Mouse (Mus musculus): ENCODE results near the gene Asb7. TPM values are rescaled to one million over a fixed set of nuclear protein-coding genes. Genes with fewer than 3 reads are reported as not detected.

The Asb7 gene
- total RNA-seq, 2 experiments from 2014 or later: 19.1 to 22.6 TPM

DNA sequence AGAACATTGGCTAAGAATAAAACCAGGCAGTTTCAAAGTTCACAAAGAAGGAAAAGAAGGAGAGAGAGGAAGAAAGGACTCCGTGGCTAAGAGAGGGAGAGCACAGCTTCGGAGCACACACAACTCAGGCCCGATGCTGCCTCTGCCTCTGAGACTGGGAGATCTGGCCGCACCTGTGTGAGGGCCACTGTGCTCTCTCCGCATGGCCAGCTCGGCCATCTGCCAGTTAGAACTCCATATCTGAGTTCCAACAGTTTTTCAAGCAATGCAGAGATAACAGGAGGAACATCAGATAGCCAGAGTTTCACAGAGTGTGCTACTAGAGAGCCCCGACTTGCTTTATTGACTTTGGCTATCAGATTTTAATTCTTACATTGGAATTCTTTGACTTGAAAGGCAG, 5.1 kb upstream of the Asb7 start:
- intact Hi-C loops (cut with DNase I): loop anchor here (5.0 kb wide), 1 partner anchor 143 kb away; the partner anchor contains the start of gene Adamts17
- no peak for TF ChIP-seq CTCF (IDR thresholded peaks at IDR 0.05)

DNA sequence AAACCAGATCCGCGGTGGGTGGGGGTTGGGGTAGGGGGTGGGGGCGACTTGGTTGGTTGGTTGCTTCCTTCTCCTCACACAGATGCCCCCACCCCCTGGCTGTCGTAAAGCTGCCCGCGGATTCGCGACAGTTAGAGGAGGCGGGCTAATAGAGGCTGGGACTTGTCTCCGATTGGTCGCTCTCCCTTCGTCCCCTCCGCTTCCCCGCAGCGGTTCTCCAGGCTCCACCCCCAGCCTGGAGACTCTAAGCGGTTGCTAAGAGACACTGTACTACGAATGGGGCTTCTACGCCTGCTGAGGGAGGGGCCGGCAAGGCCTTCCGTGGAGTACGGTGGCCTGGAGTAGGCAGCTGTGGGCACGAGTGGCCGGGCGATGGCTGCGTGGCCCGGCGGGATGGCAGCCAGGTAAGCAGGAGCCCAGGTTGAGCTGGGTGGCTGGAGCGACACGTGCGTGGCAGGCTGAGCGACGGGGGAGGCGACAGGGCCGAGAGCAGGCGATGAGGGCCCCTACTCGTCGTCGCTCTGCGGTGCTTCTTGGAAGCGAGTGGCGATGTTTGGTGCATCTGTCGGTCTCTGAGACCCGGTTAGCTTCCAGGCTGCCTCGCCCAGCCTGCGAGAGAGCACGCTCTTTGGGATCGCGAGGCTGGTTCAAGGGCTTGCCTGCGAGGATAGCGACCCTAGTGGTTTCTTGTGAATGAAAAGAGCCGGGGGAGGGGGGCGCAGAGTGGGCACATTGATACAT, 394 bp upstream of the Asb7 start, which contains the start of gene Lins1:
Lins1 (plus strand) TSS at position 270 of the 741 bp plus-strand sequence.
- Histone ChIP-seq H3K27ac (peak within 1 kb of the TSS; percentile 94), H3K4me3 (peak within 1 kb of the TSS; percentile 97)
- intact Hi-C loops (cut with DNase I): loop anchor here (5.0 kb wide), 1 partner anchor 148 kb away; the partner anchor contains the start of gene Adamts17
- DNase-seq (ENCODE audit: extremely low spot score in 1 of 2, low spot score in 2 of 2): peak; percentile 97 to 99
- peak; percentile 28 for TF ChIP-seq CTCF (IDR thresholded peaks at IDR 0.05)

More for the DNA sequence above, 5.1 kb upstream of the Asb7 start:
- no peak for DNase-seq (ENCODE audit: extremely low spot score in 1 of 2, low spot score in 2 of 2)
- no peak overlapping the region for H3K4me3 ChIP-seq
- H3K27ac ChIP-seq: no peak overlapping the region

- H3K27ac ChIP-seq: peak overlapping the region; percentile 83; the same call in 1 of the 2 replicates
- intact Hi-C loops (cut with DNase I): no loop called here
- peak overlapping the region; percentile 66 for H3K4me3 ChIP-seq
- DNase-seq (ENCODE audit: extremely low spot score in 1 of 2, low spot score in 2 of 2): no peak
- TF ChIP-seq CTCF (IDR thresholded peaks at IDR 0.05): no peak
Measured at GRCm38 (mm10) chr7:66688721-66689120, 675 bp downstream of the Asb7 start.

- H3K27ac ChIP-seq: no peak overlapping the region
- no peak overlapping the region for H3K4me3 ChIP-seq
- TF ChIP-seq CTCF (IDR thresholded peaks at IDR 0.05): no peak
- intact Hi-C loops (cut with DNase I): no loop called here
- no peak for DNase-seq (ENCODE audit: extremely low spot score in 1 of 2, low spot score in 2 of 2)
Measured at GRCm38 (mm10) chr7:66682119-66682863, 7.1 kb downstream of the Asb7 start.

DNA sequence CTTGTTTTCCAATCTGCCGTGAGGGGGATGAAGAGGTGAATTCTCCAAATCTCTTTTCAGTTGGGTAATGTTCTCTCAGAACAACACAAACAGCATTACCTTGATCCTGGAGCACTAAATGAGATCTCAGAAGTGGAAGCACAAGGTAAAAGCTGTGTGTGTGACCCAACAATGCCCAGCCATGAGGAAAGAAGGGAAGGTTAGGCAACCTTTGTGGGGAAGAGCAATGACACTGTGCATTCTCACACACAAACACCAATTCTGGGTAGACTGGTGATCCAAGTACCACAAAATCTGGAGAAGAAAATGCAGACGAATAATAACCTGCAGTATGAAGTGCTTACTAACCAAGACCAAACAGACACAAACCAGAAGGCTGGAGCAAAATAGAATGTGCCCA, 13.6 kb downstream of the Asb7 start:
- intact Hi-C loops (cut with DNase I): no loop called here
- Histone ChIP-seq H3K4me3 (no peak overlapping the region), H3K27ac (no peak overlapping the region)
- no peak for TF ChIP-seq CTCF (IDR thresholded peaks at IDR 0.05)
- DNase-seq (ENCODE audit: extremely low spot score in 1 of 2, low spot score in 2 of 2): no peak

DNA sequence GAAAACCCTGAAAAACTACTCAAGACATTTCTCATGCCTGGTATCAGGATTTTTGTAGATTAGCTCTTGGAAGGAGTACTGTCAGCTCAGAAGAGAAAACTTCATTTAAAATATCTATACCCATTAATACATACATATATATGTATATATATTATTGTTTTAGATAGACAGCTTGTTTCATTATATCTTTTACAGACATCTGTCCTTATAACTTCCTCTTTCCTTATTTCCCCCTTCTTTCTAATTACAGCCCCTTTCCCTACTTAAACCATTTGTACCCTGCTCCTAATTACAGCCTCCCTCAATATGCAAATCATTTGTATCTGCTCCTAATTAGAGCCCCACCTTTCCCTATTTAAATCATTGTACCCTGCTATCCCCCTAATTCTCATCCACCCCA, 22.3 kb downstream of the Asb7 start:
- intact Hi-C loops (cut with DNase I): no loop called here
- DNase-seq (ENCODE audit: extremely low spot score in 1 of 2, low spot score in 2 of 2): no peak
- no peak overlapping the region for H3K27ac ChIP-seq
- TF ChIP-seq CTCF (IDR thresholded peaks at IDR 0.05): no peak
- no peak overlapping the region for H3K4me3 ChIP-seq

DNA sequence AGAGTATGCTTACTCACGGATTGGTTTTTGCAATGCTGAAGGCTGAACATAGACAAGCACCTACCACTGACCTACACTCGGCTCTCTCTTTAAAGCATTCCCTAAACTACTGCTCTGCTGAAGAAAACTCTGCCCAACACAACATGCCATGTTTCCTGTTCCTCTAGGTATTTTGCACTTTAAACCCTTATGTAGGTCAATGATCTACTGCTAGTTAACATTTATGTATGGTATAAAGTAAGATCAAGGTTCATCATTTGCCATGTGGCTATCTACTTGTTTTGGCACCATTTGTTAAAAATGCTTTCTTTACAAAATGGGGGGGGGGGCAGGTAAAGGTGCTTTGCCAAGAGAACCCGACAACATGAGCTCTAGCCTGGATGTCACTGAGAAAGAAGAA, 25.8 kb downstream of the Asb7 start:
- Histone ChIP-seq H3K4me3 (no peak overlapping the region), H3K27ac (no peak overlapping the region)
- no peak for TF ChIP-seq CTCF (IDR thresholded peaks at IDR 0.05)
- no peak for DNase-seq (ENCODE audit: extremely low spot score in 1 of 2, low spot score in 2 of 2)
- intact Hi-C loops (cut with DNase I): loop anchor here (5.0 kb wide), 1 partner anchor 561 kb away; no protein-coding TSS in a partner anchor

DNA sequence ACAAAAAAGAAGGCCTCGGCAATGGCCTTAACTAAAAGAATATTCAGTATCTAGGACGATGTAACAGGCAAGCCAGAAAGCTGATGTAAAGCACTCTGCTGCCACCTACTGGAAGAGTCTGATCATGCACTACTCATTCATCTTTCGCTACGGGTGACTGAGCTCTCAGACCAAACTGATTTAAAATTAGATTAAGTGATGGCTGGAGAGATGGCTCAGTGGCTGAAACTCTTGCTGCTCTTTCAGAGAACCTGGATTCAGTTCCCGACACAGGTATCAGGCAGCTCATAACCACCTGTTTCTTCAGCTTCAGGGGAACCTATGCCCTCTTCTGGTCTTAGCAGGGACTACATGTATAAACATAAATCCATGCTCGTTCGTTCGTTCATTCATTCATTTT, 27.8 kb downstream of the Asb7 start:
- DNase-seq (ENCODE audit: extremely low spot score in 1 of 2, low spot score in 2 of 2): peak; percentile 71
- H3K4me3 ChIP-seq: peak overlapping the region; percentile 28; the same call in 1 of the 2 replicates
- intact Hi-C loops (cut with DNase I): loop anchor here (1.0 to 5.0 kb wide), 3 partner anchors 227 to 559 kb away; no protein-coding TSS in a partner anchor
- TF ChIP-seq CTCF (IDR thresholded peaks at IDR 0.05): peak; percentile 96
- no peak overlapping the region for H3K27ac ChIP-seq

DNA sequence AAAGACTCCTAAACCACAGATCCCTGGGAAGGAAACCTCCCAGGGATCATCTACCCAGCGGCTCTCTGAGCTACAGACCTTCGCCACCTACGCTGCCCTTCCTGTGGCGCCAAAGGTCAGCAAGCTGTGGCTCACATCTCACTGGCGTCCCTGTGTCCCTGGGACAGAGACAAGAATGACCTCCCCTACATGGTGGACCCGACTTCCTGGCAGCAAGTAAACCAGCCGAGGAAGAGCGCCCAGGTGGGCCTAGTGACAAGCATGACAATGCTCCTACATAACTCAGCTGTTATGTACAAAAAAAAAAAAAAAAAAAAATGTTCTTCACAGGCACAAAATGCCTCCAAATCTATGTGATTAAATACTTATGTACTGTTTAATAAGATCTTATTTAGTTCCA, 28.4 kb downstream of the Asb7 start:
- H3K4me3 ChIP-seq: no peak overlapping the region
- no peak for TF ChIP-seq CTCF (IDR thresholded peaks at IDR 0.05)
- no peak overlapping the region for H3K27ac ChIP-seq
- no peak for DNase-seq (ENCODE audit: extremely low spot score in 1 of 2, low spot score in 2 of 2)
- intact Hi-C loops (cut with DNase I): loop anchor here (1.0 to 5.0 kb wide), 4 partner anchors 227 to 559 kb away; no protein-coding TSS in a partner anchor

GRCm38 (mm10) chr7:66660291-66660690, 29.1 kb downstream of the Asb7 start:
- Histone ChIP-seq H3K27ac (no peak overlapping the region), H3K4me3 (no peak overlapping the region)
- intact Hi-C loops (cut with DNase I): loop anchor here (1.0 to 5.0 kb wide), 2 partner anchors 350 to 558 kb away; no protein-coding TSS in a partner anchor
- DNase-seq (ENCODE audit: extremely low spot score in 1 of 2, low spot score in 2 of 2): no peak
- peak; percentile 8 for TF ChIP-seq CTCF (IDR thresholded peaks at IDR 0.05)

DNA sequence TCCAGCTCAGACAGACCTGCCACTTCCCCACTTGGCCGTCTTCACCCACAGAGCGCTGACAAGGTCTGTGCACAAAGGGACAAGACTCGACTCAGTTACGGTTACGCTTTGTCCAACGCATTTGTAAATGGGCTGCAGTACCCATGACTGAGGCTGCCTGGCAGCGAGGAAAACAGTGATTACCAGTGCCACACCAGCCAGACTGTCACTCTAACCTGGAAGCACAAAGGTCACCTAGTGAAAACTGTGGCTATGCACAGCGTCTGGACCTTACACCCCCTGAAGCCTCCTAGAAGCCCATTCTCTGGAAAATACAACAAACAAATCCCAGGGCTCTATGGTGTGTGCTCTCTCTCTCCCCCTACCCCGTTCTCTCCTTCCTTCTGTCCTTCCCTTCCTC, 33.9 kb downstream of the Asb7 start:
- Histone ChIP-seq H3K4me3 (no peak overlapping the region), H3K27ac (no peak overlapping the region)
- intact Hi-C loops (cut with DNase I): no loop called here
- DNase-seq (ENCODE audit: extremely low spot score in 1 of 2, low spot score in 2 of 2): no peak
- TF ChIP-seq CTCF (IDR thresholded peaks at IDR 0.05): no peak

DNA sequence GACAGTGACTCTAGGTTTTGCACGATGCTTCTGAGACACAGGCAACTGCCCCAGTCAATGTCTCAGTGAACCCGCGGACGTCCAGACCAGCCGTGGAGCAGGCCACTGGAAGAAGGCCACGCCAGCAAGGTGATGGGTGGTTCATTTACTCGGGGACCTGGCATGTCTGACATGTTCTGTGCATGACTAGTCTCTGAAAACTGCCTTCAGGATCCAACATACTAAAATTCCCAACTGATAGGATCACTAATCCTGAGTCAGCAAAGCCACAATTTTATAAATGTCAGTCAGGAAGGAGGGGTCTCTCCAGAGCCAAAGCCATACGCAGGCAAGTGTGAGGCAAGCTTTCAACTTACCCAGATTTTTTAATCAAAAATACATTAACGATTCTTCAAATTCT, 35.8 kb downstream of the Asb7 start:
- Histone ChIP-seq H3K27ac (no peak overlapping the region), H3K4me3 (no peak overlapping the region)
- intact Hi-C loops (cut with DNase I): no loop called here
- no peak for DNase-seq (ENCODE audit: extremely low spot score in 1 of 2, low spot score in 2 of 2)
- no peak for TF ChIP-seq CTCF (IDR thresholded peaks at IDR 0.05)
